Mouse (Mus musculus) cortical plate, adult 2 months (tissue): ENCODE data around the gene Wwtr1.
A peak's percentile ranks its signal among the peaks of the same experiment; 100 is the strongest.

Experiments
- CTCF ChIP-seq: fragments of 200-500 bp; IDR thresholded peaks from 2 replicates; pipeline ENCODE4 v1.5.1; 2011; ENCODE audit warnings: mild to moderate bottlenecking, control low read depth, low read length; ENCODE audit not compliant: insufficient read depth; ENCODE audit errors: extremely low read depth
- POLR2A ChIP-seq: fragments of 200-500 bp; IDR thresholded peaks from 2 replicates; pipeline ENCODE4 v1.6.1; 2011; ENCODE audit warnings: mild to moderate bottlenecking, low read length, control low read depth; ENCODE audit not compliant: insufficient read depth; ENCODE audit errors: extremely low read depth

DNA sequence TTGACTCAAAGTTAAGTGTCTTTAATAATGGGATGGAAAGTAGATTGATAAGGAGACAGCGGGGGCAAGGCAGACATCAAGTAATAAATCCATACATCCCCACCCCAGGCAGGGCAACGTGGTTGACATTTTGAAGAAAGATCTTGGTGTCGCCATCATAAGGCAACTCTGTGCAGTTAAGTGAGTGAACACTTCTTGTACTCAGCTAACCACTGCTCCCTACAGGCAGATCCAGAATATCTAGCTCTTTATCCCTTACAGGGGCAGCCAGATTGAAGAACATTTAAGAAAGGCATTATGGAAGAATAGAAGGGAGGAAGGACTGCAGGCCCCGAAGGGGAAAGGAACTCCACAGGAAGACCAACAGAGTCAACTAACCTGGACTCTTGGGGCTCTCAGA, 146.2 kb downstream of the Wwtr1 start:
- TF ChIP-seq CTCF (peak; percentile 28; the same call in 1 of the 2 replicates), POLR2A (no peak)
